Mouse (Mus musculus) megakaryocyte-erythroid progenitor cell, adult 5-6 weeks (primary cell): ENCODE results near the gene Ebf4. TPM values are rescaled to one million over a fixed set of nuclear protein-coding genes. Genes with fewer than 3 reads are reported as not detected.
A peak's percentile ranks its signal among the peaks of the same experiment; 100 is the strongest.

ENCODE experiments used
- ATAC-seq: replicated peaks from 2 replicates; pipeline ENCODE4 v1.8.0; 2016; ENCODE audit warnings: mild to moderate bottlenecking, inconsistent platforms; ENCODE audit not compliant: severe bottlenecking, poor library complexity, low FRiP score, low TSS enrichment
- total RNA-seq, 2 experiments: library from RNA; stranded (forward) in 1 of 2; stranded (reverse) in 1 of 2; fragments of 200-1000, 215-1000 nt in 1 of 2; fragments of >200 nt in 1 of 2; fragmentation: Nextera tagmentation in 1 of 2; gene quantifications; 2 replicates each; pipeline ENCODE4 v1.2.3; 2014 to 2017

Gene Ebf4
- total RNA-seq (2014; fragmentation: Nextera tagmentation) = not detected in 2 replicates
- total RNA-seq (2017) = not detected in 2 replicates

DNA sequence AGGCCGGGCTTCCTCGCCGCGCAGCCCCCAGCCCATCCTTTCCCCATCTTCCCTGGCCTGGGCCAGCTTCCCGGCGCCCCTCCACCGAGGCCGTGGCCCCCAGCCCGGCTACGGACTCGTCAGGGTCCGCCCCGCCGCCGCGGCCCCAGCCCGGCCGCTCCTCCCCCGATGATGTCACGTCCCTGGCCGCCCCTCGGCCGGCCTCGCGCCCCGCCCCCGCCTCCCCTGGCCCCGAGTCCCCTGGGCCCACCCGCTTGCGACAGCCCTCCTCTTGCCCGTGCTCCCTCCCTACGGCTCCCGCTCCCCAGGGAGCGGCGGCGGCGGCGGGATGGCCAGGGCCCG lies at the start of gene Ebf4:
Gene Ebf4, plus strand, starts transcription at position 234 of the 342 bp plus-strand sequence.
- ATAC-seq = no peak

- peak; percentile 76; the same call in 1 of the 2 replicates for ATAC-seq
These were observed 48.1 kb upstream of the Ebf4 start for GRCm38 (mm10) chr2:130246912-130247311.

DNA sequence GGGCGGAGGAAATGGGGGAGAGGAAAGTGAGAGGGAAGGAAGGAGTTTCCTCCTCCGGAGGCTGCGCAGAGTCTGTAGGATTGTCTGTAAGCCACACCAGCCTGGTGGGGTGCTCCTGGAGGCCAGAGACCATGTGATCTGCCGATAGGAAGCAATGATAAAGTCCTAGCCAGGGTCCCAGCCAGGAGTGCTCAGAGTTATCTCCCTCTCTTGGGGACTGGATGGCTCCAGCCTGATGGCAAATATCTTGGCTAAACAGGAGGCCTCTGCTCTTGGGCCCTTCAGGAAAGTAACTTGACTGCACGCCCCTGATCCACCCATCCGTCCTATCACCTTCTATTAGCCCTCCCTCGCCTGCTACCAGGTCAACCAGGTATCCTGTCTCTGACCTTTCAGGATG lies 46.7 kb upstream of the Ebf4 start:
- ATAC-seq = peak; percentile 37; the same call in 1 of the 2 replicates

- peak; percentile 86 for ATAC-seq
These were observed 38.2 kb upstream of the Ebf4 start for GRCm38 (mm10) chr2:130256762-130257161.

GRCm38 (mm10) chr2:130260822-130261221 lies 34.1 kb upstream of the Ebf4 start:
- no peak for ATAC-seq

GRCm38 (mm10) chr2:130261914-130262313 lies 33.1 kb upstream of the Ebf4 start:
- ATAC-seq = no peak

- ATAC-seq = peak; percentile 91
These were observed 32.6 kb upstream of the Ebf4 start for GRCm38 (mm10) chr2:130262398-130262797.

DNA sequence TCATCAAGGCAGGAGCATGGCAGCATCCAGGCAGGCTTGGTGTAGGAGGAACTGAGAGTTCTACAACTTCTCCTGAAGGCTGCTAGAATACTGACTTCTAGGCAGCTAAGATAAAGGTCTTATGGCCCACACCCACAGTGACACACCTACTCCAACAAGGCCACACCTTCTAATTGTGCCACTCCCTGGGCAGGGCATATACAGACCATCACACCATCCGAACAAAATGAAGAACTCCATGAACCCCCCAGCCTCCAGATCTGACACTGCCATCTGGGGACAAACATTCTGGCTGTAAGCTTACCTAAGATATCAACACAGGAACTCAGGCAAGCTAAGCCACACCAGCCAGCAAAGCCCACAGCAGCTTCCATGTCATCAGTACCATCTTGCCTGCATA lies 29.4 kb upstream of the Ebf4 start:
- ATAC-seq = peak; percentile 81

DNA sequence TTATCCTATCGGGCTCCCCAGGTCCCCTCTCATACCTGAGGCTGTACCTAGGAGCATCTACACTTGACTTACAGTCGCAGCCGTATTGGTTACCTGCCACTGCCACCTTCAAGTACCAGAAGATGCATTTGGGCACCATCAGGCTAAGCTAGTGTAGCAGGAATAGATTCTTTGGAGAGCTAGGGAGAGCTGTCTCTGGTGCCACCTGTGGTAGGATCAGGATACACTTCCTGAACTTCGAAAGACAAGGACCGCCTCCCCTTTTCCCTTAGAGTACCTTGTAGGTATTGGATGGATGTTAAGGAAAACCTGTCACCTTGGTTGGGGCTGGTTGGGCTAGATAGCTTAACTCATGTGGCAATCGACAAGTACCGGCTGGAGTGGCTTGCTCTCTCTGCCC lies 26.9 kb upstream of the Ebf4 start:
- ATAC-seq = no peak

- no peak for ATAC-seq
These were observed 21.2 kb upstream of the Ebf4 start for GRCm38 (mm10) chr2:130273732-130274131.

DNA sequence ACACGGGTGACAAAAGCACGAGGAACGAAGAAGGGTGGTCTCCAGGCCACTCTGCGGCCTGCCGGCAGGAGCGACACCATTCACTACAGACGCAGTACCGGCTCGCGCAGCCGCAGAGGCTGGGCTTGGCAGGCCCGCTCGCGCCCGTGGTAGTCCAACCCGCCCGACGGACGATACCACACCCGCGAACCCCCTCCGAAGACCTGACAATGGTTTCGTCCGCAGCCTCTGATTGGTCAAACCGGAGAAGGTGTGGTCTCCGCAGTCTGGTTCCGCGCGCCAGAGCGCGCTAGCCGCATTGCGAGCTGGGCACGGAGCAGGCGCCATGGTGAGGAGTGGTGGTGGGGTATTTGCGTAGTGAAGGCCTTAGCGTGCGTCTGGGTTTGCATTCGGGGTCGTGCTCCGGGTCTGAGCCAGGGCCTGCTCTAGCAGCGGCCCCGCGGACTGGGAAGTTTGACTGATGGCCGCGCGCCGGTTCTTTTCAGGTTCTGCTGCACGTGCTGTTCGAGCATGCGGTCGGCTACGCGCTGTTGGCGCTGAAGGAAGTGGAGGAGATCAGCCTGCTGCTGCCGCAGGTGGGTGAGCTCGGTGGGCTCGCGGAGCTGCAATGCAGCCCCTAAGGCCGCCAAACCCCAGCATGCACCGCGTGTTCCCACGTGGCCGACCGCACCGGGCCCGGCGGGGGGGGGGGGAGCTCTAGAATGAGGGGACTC lies 20.7 kb upstream of the Ebf4 start, which contains the start of gene Nop56:
Gene Nop56, plus strand, starts transcription at position 282 of the 713 bp plus-strand sequence.
- ATAC-seq = peak; percentile 87

DNA sequence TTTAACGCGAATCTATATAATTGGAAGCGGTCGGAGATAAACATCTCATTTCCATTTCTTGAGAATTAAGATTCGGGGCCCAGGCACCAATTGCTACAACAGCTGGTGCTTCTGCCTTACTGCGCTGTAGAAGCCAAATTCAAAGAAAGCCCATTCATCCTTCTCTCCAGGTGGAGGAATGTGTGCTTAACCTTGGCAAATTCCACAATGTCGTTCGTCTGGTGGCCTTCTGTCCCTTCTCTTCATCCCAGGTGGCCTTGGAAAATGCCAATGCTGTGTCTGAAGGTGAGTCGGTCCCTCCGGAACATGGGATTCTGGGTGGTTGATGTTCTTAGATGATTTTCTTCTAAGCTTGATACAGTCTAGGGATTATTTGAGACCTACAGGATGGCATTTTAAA lies 20.1 kb upstream of the Ebf4 start:
- no peak for ATAC-seq

DNA sequence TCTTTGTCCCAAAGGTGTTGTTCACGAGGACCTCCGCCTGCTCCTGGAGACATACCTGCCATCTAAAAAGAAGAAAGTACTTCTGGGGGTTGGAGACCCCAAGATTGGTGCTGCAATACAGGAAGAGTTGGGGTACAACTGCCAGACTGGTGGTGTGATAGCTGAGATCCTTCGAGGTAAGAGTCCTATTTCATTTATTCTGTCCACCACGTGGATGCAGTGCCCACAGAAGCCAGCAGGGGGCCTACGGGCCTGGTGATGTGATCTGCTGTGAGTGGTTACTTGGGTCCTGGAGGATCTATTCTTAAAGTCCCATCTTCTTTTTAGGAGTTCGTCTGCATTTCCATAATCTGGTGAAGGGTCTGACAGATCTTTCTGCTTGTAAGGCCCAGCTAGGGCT lies 19.3 kb upstream of the Ebf4 start:
- peak; percentile 31 for ATAC-seq

DNA sequence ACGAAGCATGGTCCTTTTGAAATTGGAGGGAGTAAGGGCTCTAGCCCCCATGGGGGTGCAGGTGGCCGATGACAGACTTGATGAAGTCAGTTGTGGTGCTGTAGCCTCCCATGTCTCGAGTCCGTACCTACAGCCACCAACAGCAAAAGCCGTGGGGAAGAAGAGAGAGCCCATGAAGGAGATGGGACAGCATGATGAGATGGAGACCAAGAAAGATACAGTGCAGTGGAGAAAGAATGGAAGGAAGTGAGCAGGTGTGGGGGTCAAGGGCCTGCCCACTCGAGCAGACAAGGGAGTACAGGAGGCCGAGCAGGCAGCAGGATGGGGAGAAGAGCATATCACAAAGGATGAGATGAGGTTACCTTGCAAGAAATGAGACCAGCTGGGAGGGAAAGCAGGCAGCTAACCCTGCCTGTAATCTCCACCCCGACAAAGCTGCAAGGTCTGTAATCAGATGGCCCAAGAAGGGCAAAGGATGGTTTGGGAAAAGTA lies 15.3 kb upstream of the Ebf4 start:
- ATAC-seq = peak; percentile 5

DNA sequence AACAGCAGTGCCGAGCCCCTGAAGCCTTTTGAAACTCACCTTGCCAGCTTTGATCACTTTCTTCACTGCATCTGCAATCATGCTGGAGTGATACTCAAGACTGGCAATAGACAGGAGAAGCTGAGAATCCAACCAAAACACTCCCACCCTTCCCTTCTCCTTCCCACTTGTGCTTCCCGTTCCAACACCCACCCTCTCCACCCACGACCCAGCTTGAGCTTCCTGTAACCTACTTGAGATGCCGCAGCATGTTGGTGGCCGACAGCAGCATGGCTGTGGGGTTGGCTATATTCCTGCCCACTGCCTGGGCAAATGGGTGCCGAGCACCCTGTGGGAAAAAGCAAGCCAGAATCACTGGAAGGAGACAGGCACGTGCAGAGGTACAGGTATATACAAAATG lies 14.7 kb upstream of the Ebf4 start:
- ATAC-seq = no peak

DNA sequence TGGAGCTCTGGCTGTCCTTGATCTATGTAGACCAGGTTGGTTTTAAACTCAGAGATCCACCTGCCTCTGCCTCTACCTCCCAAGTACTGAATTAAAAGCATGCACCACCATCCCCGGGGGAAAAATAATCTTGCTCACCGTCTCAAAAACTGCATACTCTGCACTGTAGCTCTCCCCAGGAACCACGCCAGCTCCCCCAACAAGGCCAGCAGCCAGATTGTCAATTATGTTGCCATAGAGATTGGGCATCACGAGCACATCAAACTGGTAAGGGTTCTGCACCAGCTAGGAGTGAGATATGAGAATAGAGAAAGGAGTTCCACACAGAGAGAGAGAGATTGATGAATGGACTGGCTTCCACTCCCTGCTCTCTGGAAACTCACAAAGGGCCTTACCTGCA lies 14.2 kb upstream of the Ebf4 start:
- ATAC-seq = no peak

DNA sequence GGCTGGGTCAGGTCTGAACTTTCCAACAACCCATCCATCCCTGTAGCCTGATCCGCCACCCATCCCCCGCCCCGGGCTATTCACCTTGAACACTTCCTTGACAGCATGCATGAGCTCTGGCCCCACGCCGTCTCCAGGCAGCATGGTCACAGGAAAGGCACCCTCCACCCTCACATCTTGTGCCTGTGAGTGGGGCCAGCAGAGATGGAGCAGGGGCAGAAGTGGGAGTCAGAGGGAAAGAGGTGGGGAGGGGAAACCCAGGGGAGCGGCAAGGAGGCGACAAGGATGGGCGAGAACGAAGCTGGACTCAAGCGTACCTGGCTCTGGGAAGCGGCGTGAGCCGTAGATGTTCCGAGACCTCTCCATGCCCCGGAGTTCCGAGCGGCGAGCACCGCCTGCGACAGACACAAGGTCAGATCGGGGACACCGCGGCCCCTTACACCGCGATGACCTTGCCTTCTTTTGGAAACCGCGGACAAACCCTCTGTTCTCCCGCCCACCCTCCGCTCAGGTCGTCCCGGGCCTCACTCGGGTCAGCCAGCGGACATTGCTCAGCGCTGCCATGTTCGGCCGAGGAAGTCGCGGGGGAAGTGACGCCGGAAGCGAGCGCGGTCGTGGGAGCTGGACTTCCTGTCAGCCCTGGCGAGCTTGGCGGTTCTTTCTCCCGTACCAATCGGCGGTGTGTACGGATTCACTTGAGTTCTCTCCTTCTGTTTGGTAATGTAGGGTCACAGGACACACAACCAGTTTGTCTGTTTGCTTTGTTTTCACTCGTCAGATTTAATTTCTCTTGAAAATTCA lies 10.9 kb upstream of the Ebf4 start, which contains the start of gene Idh3b:
Gene Idh3b, minus strand, starts transcription at position 694 of the 801 bp plus-strand sequence.
- peak; percentile 77 for ATAC-seq

GRCm38 (mm10) chr2:130289086-130289485 lies 5.9 kb upstream of the Ebf4 start:
- ATAC-seq = no peak

- ATAC-seq = peak; percentile 84
These were observed 3.5 kb upstream of the Ebf4 start for GRCm38 (mm10) chr2:130291434-130291833.

DNA sequence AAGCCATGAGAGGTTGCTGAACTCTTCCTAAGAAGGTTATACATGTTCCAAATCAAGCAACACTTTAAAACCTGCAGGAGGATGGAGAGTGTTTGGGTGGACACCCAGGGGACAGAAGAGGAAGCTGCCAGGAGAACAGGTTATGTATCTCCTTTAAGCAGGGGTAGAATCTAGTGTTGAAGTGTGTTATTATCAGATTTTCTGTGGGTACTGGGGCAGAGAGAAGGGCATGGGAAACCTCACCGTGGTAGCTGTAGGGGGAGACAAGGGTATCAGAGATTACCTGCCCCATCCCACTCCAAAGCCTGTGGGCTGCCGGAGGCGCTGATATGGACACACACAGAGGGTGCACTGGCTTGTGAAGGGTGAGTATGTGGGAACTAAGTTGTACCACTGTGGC lies 2.0 kb upstream of the Ebf4 start:
- peak; percentile 43 for ATAC-seq
